Mouse (Mus musculus): ENCODE data around the gene Ppp1r9a. TPM values are rescaled to one million over a fixed set of nuclear protein-coding genes. Genes with fewer than 3 reads are reported as not detected.

Ppp1r9a gene
- total RNA-seq, 2 experiments from 2014 or later, result 0.38 to 4.0 TPM

DNA sequence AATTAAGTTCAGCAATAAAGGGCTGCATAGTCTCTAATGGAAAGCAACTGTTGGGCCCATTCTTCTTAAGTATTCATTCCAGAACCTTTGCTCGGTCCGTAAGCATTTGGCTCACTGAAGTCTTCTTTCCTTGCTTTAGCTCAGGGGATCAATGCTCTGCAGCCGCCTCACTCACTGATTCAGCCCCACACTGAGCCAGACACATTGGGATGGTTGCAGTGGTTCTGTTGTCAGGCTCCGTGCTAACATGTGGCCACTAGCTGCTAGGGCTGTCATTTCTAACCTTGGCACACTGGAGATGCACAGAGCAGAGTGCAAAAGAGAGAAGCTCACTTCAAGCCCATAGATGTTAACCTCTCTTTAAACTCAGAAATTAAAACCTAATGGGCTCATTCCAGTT lies 96.2 kb downstream of the Ppp1r9a start:
- no peak for ATAC-seq (replicated peaks; ENCODE audit: low FRiP score, poor library complexity, severe bottlenecking)

DNA sequence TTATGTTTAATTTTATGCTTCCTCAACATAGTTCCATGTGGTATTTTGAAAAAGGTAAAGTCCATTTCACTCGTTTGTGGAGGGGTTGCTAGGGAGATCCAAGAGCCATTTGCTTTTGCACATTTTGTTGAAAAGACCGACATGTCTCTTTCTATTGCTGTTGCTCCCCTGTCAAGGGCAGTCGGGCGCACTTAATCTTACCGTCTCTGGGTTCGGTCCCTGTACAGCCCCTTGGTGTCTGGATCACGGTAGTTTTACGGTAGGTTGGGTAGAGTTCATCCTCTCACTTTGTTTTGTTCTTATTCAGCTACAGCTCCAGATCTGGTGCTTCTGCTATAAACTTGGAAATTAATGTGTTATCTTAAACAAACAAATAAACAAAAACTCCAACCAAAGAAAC lies 98.1 kb downstream of the Ppp1r9a start:
- ATAC-seq (replicated peaks; ENCODE audit: low FRiP score, poor library complexity, severe bottlenecking), result no peak

DNA sequence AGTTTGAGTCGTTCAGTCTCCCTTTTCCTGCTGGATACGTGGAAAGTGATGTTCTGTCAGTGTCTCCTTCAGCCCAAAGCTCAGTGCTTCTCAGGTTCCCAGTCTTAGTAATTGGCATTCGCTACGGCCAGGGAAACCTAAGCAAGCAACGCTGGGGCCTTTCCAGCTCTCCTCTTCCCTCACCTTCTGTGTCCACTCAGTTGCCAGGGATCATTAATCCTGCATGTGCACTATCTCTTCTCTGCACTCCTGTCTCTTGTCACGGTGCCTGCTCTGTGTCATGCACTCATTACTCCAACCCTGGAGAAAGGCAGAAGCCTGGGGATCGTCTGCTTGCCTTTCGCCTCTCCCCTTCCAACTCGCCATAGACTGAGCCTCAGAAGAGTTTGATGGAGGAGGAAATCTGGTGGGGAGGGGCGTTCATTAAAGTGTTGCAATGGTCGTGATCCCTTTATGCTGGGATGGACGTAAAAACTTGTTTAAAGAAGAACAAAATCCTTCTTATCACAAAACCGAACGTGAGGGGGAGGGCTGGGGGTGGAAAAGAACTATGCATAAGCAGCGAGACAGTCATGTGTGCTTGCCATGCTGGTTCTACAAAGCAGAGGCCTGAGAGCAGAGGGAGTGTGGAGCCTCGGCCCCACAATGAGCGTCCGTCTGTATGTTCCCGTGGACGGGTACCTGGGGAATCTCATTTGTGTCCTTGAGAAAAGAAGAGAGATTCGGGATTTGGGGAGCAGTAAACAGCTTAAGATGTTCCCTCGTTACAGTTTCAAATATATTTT lies 103.0 kb downstream of the Ppp1r9a start:
- ATAC-seq (replicated peaks; ENCODE audit: low FRiP score, poor library complexity, severe bottlenecking), result no peak

DNA sequence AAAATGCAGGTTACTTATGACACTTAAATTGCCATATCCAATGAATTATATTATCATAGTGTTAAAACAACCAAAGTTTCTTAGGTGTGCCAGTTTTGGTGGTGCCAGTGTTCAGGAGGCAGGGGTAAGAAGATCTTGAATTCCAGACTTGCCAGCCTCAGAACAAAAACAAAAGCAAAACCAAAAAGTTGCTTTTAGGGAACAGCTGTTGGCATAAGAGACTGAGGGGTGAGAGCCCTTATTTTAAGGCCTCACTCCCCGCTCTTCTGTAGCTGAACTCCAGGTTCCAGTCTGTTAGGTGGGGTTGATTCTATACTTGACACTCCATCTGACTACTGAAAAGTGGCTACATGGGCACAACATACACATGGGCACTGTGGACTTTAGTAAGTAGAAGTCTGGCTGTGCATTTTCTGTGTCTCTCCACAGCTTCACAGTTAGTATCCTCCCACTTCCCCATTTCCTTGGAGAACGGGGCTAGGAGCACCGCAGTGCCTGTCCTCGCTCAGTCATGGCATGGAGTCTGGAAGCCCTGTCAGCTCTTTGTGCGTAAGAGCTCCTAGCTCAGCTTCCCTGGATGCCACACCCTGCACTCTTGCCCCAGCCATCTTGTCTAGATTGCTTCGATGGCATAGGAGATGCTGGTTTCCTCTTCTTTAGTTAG lies 103.7 kb downstream of the Ppp1r9a start:
- no peak for ATAC-seq (replicated peaks; ENCODE audit: low FRiP score, poor library complexity, severe bottlenecking)

- no peak for ATAC-seq (replicated peaks; ENCODE audit: low FRiP score, poor library complexity, severe bottlenecking)
Measured at GRCm38 (mm10) chr6:5008166-5008565, 105.4 kb downstream of the Ppp1r9a start.

- no peak for ATAC-seq (replicated peaks; ENCODE audit: low FRiP score, poor library complexity, severe bottlenecking)
Measured at GRCm38 (mm10) chr6:5008603-5009002, 105.9 kb downstream of the Ppp1r9a start.

- ATAC-seq (replicated peaks; ENCODE audit: low FRiP score, poor library complexity, severe bottlenecking), result no peak
Measured at GRCm38 (mm10) chr6:5010553-5011416, 108.1 kb downstream of the Ppp1r9a start.

GRCm38 (mm10) chr6:5012794-5013193 lies 110.1 kb downstream of the Ppp1r9a start:
- ATAC-seq (replicated peaks; ENCODE audit: low FRiP score, poor library complexity, severe bottlenecking), result no peak

DNA sequence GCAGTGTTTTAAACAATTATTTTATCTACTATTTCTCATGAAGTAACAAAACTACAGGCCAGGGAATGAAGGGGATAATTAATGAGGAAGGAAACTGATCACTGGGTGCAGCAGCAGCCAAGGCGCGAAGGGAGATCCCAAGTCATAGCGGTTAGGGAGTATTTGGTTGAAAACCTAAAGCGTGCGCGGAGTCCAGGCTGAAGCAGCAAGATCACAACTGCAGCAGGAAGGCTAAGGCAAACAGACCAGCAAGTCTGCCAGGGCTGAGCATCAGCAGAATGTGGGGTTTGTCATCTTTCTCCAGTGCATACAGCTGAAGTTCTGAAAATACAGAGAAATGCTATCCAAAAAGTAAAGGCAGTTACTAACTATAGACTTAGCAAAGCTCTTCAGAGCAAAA lies 111.8 kb downstream of the Ppp1r9a start:
- ATAC-seq (replicated peaks; ENCODE audit: low FRiP score, poor library complexity, severe bottlenecking), result no peak

DNA sequence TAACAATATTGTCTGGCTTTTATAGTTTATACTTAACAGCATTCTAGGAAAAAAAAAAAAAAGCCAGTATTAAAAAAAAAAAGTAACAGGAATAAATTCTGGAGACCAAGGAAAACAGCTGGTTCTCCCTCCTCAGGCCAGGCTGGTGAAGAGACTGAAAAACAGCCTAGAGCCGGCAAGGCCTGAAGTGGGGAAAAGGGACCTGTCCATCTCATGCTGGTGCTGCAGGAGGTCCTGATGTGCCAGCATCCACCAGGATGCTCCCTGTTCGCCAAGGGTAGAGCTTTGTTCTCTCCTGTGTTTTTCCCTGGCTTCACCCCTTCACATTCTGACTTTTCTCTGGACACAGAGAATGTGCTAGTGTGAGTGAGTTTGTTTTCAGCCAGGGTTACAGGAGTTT lies 112.5 kb downstream of the Ppp1r9a start:
- no peak for ATAC-seq (replicated peaks; ENCODE audit: low FRiP score, poor library complexity, severe bottlenecking)

GRCm38 (mm10) chr6:5017945-5018511 lies 115.3 kb downstream of the Ppp1r9a start:
- ATAC-seq (replicated peaks; ENCODE audit: low FRiP score, poor library complexity, severe bottlenecking), result no peak

GRCm38 (mm10) chr6:5019208-5019607 lies 116.5 kb downstream of the Ppp1r9a start:
- no peak for ATAC-seq (replicated peaks; ENCODE audit: low FRiP score, poor library complexity, severe bottlenecking)

DNA sequence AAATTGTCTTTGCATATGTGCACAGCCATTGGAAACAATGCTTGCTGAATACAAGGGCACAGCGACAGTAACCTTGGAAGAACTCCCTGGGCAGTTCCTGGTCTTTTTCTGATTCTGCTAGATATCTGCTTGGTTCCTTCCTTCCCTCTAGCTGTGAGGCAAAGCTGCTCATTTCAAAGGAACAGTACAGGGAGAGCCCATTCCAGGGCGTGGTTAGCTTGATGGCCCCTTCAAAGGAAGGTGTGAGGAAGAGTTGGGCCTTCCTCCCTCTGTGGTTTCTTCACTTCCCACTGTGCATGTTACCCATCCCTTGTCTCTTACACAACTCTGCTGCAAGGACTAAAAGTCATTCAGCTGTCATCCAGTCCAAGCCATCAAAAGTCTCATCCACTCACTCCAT lies 117.3 kb downstream of the Ppp1r9a start:
- ATAC-seq (replicated peaks; ENCODE audit: low FRiP score, poor library complexity, severe bottlenecking), result no peak

GRCm38 (mm10) chr6:5020510-5020909 lies 117.8 kb downstream of the Ppp1r9a start:
- ATAC-seq (replicated peaks; ENCODE audit: low FRiP score, poor library complexity, severe bottlenecking), result no peak

- ATAC-seq (replicated peaks; ENCODE audit: low FRiP score, poor library complexity, severe bottlenecking), result no peak
Measured at GRCm38 (mm10) chr6:5022677-5023076, 120.0 kb downstream of the Ppp1r9a start.

DNA sequence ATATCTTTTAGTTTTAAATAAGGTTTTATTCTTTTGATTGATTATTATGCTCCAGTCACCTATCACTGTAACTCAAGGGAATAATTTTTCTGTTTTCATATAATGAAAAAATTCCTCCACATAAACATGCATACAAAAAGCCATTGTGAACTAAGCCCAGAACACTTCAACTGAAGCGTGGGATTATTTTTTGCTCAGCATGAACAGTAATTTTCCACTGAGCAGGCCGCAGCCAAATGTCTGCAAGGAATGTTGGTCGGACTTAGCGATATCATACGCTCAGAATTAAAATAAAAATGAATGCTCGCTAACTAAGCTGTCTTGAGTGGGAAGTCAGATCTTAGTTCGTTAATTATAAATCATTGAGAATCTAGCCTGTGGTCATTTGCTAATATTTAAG lies 122.2 kb downstream of the Ppp1r9a start:
- ATAC-seq (replicated peaks; ENCODE audit: low FRiP score, poor library complexity, severe bottlenecking), result no peak

GRCm38 (mm10) chr6:5026772-5027171 lies 124.1 kb downstream of the Ppp1r9a start:
- no peak for ATAC-seq (replicated peaks; ENCODE audit: low FRiP score, poor library complexity, severe bottlenecking)

GRCm38 (mm10) chr6:5027213-5027612 lies 124.5 kb downstream of the Ppp1r9a start:
- ATAC-seq (replicated peaks; ENCODE audit: low FRiP score, poor library complexity, severe bottlenecking), result no peak

DNA sequence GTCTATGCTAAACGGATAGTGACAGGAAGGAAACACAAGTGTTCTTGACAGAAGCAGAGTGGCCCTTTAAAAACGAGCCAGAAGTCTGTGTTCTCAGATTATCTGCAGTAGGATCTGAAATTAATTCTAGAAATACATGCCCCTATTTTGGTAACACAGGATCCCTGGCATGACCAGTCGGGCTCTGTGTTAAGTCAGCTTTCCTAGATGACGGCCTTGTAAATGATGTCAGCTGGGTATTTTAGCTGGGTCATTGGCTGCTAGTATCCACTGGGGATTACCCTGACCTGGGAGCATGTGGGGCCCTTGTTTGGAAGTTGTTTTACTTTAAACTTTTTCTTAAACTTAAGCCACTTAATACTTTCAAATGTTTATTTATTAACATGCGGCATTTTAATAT lies 125.1 kb downstream of the Ppp1r9a start:
- no peak for ATAC-seq (replicated peaks; ENCODE audit: low FRiP score, poor library complexity, severe bottlenecking)

- ATAC-seq (replicated peaks; ENCODE audit: low FRiP score, poor library complexity, severe bottlenecking), result no peak
Measured at GRCm38 (mm10) chr6:5029205-5029927, 126.6 kb downstream of the Ppp1r9a start.

Data from erythroblast, adult 5-6 weeks (primary cell).